Mouse (Mus musculus) CH12F3 (cell line): Measurements from ENCODE around the gene Rasa2.
"Not testable (repeated sequence)": the region's sequence is repeated elsewhere in the genome, so short reads cannot be mapped to it uniquely, and the experiment has no call there.

Experiments used
- in situ Hi-C: fragments of 300-500 bp; cut with MboI; formaldehyde crosslinking; loops from 2 replicates; pipeline ENCODE4 v1.14.3; 2020; ENCODE audit warnings: low sequenced_read_pairs

Gene Rasa2

GRCm38 (mm10) chr9:96644840-96645239, 13.4 kb upstream of the Rasa2 start:
- in situ Hi-C loops = no loop called here

DNA sequence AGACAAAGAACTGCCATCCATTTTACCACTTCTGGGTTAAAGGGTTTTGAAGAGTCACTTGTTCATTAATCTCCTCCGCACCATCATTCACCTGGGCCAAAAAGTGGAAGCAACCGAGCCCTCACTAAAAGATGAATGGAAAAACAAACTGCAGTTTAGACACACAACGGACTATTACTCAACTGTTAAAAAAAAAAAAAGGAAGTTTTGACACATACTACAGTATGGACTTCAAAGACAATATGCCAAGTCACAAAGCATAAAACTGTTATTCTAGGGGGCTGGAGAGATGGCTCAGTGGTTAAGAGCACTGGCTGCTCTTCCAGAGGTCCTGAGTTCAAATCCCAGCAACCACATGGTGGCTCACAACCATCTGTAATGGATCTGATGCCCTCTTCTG, 12.6 kb upstream of the Rasa2 start:
- in situ Hi-C loops = not testable (repeated sequence)

DNA sequence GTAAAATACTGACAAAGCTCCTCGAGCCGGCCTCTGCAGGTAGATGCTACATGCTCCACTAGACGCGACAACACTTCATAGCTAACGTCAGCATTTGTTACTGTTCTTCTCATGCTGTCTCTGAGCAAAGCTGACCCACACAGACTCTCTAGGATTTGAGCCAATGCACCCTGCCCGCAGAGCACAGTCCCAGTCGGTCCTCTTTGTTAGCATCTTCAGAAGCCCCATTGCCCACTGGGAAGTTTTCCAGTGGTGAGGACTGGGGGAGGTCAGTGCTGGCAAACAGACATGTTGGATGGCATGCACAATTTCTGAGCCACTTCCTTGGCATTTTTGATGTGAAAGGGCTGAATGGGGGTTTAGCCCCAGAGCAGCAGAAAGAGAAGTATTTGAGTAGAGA, 8.0 kb upstream of the Rasa2 start:
- in situ Hi-C loops = no loop called here

- in situ Hi-C loops = no loop called here
These were observed 7.1 kb upstream of the Rasa2 start for GRCm38 (mm10) chr9:96638508-96638907.

DNA sequence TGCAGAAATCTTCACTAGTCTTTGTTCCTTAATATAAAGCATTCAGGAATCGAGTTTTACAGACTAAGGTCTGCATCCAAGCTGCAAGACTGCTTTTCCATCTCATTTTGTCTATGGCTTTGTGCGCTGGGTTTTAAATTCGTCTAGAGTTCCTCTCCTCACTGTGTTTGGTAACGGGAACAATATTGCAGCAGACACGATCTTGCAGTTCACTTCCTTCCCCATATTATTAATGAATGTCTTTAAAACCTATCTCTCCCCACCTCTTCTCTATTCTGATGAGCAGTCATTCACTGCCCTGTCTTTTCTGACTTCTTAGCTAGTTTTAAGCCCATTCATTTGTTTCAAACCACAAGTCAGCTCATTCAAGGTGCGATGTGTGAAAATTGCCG, 5.7 kb upstream of the Rasa2 start:
- in situ Hi-C loops = no loop called here

DNA sequence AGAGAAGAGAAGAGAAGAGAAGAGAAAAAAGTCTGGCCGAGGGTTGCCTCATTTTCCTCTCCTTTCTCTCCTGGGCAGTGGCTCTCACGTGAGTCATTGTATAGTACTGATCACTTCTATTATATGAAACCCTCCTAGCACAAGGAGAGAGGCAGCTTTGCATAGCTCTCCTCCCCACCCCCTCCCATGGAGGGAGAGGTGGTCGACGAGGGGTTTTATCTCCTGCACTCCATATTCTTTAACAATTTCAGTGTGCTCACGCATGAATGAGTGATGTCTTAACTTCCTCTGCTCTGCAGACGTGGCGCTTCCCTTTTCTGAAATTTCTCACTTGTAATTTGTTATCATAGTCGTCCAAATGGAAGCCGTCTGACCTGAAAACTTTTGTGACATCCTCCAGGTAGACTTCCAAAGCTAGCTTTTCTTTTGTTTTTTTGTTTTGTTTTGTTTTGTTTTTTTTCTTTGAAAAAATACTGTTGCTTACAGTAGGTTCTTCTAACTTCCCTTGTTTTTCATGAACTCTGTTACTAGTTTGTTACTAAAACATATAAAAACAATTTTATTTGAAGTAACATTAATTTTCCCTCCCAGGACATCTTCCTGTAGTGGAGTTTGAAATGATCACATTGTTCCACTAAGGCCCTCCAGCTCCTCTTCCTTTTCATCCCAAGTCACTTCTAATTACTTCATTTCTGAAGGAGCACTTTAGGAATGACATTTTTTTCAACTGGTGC, 5.2 kb upstream of the Rasa2 start:
- in situ Hi-C loops = no loop called here

- in situ Hi-C loops = no loop called here
These were observed 4.5 kb upstream of the Rasa2 start for GRCm38 (mm10) chr9:96635899-96636298.

GRCm38 (mm10) chr9:96635176-96635575, 3.8 kb upstream of the Rasa2 start:
- in situ Hi-C loops = no loop called here

GRCm38 (mm10) chr9:96633771-96634170, 2.4 kb upstream of the Rasa2 start:
- in situ Hi-C loops = no loop called here

DNA sequence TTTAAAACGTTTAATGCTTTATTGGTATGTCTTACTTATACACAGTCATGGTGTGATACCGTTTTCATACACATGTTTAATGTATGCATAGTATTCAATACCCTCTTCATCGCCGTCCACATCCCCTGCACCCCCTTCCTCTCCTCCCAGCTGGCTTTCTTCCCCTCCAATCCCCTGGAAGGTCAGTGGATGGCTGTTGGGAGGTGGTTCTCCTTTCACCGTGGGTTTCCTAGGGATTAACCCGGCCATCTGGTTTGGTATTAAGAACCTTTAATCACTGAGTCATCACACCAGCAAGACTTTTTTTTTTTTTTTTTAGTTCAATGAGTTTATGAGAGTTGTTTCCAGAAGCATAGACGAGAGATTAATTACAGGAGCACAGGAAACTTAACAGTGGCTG, 1.3 kb upstream of the Rasa2 start:
- in situ Hi-C loops = no loop called here

DNA sequence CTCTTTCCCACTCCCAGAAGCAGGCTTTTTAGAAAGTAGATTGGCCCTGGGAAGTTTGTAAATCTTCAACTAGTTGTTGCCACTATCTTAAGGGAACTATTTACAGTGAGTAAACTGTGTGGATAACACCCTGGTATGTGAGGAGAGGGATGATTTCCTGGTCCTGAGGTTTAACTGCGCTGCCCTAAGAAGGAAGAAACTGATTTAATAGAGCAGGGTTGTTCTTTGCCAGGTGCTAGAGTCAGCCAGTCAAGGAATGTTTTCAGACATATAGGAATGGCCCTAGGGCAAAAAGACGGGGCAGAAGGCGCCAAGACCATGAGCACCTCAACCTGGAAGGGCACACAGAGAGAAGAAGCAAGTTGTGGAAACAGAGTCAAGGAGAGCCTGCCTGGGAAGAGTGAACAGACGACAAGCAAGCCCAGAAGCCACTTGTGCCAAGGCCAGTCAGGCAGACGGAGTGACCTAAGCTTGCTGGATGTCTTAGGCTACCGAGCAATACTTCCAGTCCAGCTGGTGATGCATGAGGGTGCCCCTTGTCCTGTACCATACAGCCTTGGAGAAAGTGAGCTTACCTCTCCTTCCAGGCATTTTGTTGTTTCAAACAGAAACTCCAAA, 765 bp upstream of the Rasa2 start:
- in situ Hi-C loops = no loop called here

GRCm38 (mm10) chr9:96630571-96631388, 637 bp downstream of the Rasa2 start:
- in situ Hi-C loops = no loop called here

DNA sequence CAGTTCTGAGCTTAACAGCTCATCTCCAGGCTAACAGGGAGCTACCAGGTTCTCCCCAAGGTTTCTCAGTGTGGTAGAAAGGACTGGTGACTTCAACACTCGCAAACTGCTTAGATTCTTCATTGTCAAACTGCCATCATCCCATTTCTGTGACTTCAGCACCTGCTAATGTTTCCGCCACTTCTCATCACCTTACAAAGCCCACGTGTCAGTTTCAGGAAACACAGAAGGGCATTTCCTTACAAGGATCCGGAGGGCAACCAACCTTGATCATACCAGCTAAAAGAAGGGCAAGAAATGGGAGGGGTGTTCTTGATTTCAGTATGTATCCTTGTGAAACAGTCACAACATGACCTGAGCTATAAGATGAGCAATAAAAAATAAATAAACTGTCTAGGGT, 2.3 kb downstream of the Rasa2 start:
- in situ Hi-C loops = no loop called here

GRCm38 (mm10) chr9:96627557-96628085, 3.8 kb downstream of the Rasa2 start:
- in situ Hi-C loops = no loop called here

DNA sequence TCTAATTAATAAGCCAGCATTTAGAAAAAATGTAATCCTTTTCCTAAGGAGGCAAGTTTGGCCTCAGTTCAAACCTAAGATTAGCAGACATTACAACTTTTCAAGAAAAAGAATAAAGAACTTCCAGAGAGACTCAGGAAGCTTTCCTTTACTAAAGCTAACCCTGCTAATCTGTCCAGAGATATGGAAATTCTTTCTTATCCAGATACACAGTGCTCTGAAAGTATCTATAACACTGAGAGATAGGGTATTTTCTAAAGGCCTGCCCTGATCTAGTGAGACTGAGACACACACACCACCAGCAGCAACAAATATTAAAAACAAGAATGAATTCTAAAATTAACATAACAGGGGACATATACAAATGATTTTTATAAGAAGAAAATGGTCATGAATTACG, 4.4 kb downstream of the Rasa2 start:
- in situ Hi-C loops = no loop called here

DNA sequence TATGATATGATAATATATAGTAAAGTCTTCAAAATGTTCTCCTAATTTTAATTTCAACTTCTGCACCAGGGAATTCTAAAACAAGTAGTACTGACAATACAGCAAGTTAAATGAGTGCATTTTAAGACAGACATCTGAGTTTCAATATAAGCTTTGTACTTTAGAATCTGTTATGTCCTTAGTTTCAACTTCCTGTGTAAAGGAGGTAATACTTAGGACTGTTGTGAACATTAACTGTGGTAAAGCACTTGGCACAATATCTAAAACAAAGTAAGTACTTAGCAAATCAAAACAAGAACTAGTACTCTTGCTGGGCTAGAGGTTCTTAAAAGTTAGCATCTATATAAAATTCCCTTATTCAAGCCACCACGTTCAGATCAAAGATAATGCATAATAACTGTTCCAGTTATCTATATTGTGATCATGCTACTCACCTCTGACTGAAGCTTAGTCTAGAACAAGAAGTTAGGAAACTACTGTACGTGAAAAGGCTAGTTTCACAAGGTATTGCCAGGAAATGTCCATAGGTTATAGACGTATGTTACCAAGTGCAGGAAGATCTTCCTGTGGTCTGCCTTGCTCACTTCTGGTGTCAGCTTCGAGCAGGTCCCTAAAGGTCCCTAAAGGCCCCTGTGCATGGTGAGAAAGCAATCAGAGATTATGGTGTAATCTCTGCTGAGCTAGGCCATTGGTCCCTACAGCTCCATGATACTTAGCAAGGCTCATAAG, 12.8 kb downstream of the Rasa2 start:
- in situ Hi-C loops = no loop called here

DNA sequence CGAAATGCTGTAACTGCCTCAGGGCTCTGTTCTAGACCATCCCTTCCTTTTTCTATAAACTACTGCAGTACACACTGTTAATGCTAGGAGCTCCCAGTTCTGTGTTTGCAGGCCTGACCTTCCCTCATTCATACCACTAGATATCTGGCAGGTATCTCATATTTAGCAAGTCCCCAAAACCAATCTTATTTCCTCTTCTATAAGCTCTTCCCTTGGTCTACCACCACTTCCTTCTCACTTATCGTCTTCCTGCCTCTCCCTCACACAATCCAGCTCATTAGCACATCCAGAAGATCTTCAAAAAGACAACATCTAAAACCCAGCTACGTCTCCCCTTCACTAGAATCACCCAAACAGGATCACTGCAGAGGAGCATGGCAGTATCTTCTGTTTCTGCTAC, 19.1 kb downstream of the Rasa2 start:
- in situ Hi-C loops = no loop called here

DNA sequence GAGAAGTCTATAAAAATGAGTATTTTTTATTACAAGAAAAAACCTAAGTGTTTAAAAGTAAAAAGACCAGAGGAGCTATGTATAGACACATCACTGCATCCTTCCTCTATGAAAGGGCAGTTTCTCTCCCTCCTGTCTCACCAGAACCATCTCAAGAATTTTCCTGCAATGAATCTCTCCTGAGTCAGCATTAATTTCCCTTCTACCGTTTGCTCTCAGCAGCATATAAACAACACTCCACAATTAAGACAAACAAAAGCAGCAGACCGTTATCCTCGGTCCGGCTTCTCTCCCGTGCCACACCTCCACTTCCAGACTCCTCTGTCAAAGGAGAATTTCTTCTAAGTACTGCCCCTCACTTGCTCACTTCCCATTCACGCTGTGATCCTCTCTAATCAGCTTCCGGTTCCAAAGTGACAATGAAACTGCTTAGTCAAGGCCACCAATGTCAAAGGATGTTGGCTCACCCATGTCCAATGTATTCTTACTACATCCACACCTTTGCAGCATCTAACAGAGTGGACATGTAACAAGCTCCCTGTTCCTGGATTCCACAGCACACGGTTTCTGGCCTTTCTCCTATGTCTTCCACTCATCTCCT, 19.6 kb downstream of the Rasa2 start:
- in situ Hi-C loops = no loop called here

DNA sequence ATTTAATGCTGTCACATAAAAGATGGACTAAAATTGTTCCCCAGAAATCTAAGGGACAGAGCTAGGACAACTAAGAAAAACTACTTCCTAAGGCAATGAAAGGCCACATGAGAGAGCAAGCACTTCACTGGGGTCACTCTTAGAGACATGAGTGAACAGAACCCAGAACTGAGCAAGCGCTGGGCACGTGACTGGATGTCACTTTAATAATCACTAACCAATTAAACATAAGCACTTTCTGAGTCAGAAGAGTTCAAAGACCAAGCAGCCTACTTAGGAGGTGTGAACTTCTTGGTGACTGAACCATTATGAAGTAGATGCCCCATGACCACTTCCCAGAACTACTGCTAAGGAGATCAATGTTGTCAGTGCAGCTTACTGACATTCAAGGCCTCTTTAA, 20.6 kb downstream of the Rasa2 start:
- in situ Hi-C loops = no loop called here

GRCm38 (mm10) chr9:96603416-96603815, 28.0 kb downstream of the Rasa2 start:
- in situ Hi-C loops = no loop called here

- in situ Hi-C loops = no loop called here
These were observed 33.5 kb downstream of the Rasa2 start for GRCm38 (mm10) chr9:96597899-96598298.
